Comparison of ENCODE assay signal across 9 mouse cellular contexts in genomic region chr7:141446374-141446773, GRCm38 (mm10). TPM values are rescaled to one million over a fixed set of nuclear protein-coding genes. Genes with fewer than 3 reads are reported as not detected.
DNase-seq lines count a peak whose midpoint lies in the region; ATAC-seq and TF ChIP-seq lines count a peak whose summit lies in the region.
"Not testable (repeated sequence)": the region's sequence is repeated elsewhere in the genome, so short reads cannot be mapped to it uniquely, and the experiment has no call there.
"Had no signal": no experiment of that assay in that cellular context is flagged by ENCODE, and none has a peak within 500 bp of the region (broad histone marks: within the 10 kb centered on the region; RNA-seq: fewer than 3 reads in every experiment).

No protein-coding gene starts in this region.

- H3K27ac ChIP-seq in ES-Bruce4 (ENCODE audit: insufficient read depth, low read length): 0 out of 2 replicates have a peak overlapping the region, but pooled peaks have one; percentile 51
- H3K27ac ChIP-seq in forebrain, embryonic 10.5 days: peak overlapping the region; percentile 95
- not testable (repeated sequence) for H3K27ac ChIP-seq in heart, embryonic 11.5 days (ENCODE audit: low read depth, low read length); hindbrain, embryonic 15.5 days (replicated peaks); limb, embryonic 11.5 days (replicated peaks; ENCODE audit: low read depth, low read length); lung, embryonic 14.5 days (ENCODE audit: low read depth); midbrain, postnatal 0 days (ENCODE audit: low read depth, low read length); stomach, postnatal 0 days (replicated peaks)

- not testable (repeated sequence) for ATAC-seq in heart, embryonic 11.5 days (replicated peaks; ENCODE audit: insufficient number of reproducible peaks, low FRiP score, low TSS enrichment); hindbrain, embryonic 15.5 days (ENCODE audit: low FRiP score, low read depth); limb, embryonic 11.5 days (ENCODE audit: insufficient number of reproducible peaks, low FRiP score, low TSS enrichment, low read depth); lung, embryonic 14.5 days (ENCODE audit: insufficient read depth); midbrain, postnatal 0 days (ENCODE audit: low FRiP score); stomach, postnatal 0 days (ENCODE audit: low FRiP score, low TSS enrichment)

- H3K4me1 ChIP-seq in ES-Bruce4 (ENCODE audit: control insufficient read depth, insufficient read depth, low read length); midbrain, postnatal 0 days (ENCODE audit: insufficient read depth, low read length); stomach, postnatal 0 days (replicated peaks; ENCODE audit: control insufficient read depth, insufficient read depth): not testable (repeated sequence)
- peaks cover 53% of the 10 kb centered on the region for H3K4me1 ChIP-seq in forebrain, embryonic 10.5 days
- peaks cover 26% of the 10 kb centered on the region for H3K4me1 ChIP-seq in heart, embryonic 11.5 days (ENCODE audit: control insufficient read depth, insufficient read depth, low read length)
- H3K4me1 ChIP-seq in hindbrain, embryonic 15.5 days (replicated peaks): peaks cover 34% of the 10 kb centered on the region
- H3K4me1 ChIP-seq in limb, embryonic 11.5 days (ENCODE audit: control insufficient read depth, insufficient read depth, low read length): peaks cover 26% of the 10 kb centered on the region
- H3K4me1 ChIP-seq in lung, embryonic 14.5 days (ENCODE audit: insufficient read depth): peaks cover 22% of the 10 kb centered on the region

- H3K4me2 ChIP-seq in heart, embryonic 11.5 days: peak overlapping the region; percentile 80
- peak overlapping the region; percentile 70 for H3K4me2 ChIP-seq in hindbrain, embryonic 15.5 days
- H3K4me2 ChIP-seq in limb, embryonic 11.5 days (ENCODE audit: low read depth, severe bottlenecking): peak overlapping the region; percentile 59; the same call in 1 of the 2 replicates
- H3K4me2 ChIP-seq in lung, embryonic 14.5 days: peak overlapping the region; percentile 90
- peak overlapping the region; percentile 64 for H3K4me2 ChIP-seq in midbrain, postnatal 0 days (ENCODE audit: low read depth, low read length, poor library complexity, severe bottlenecking)
- H3K4me2 ChIP-seq in stomach, postnatal 0 days (replicated peaks; ENCODE audit: low read depth): peak overlapping the region; percentile 70; the same call in 1 of the 2 replicates

- peak overlapping the region; percentile 89 for H3K9ac ChIP-seq in ES-Bruce4 (ENCODE audit: low read depth, poor library complexity, severe bottlenecking)
- H3K9ac ChIP-seq in heart, embryonic 11.5 days (ENCODE audit: low read depth, low read length); hindbrain, embryonic 15.5 days; limb, embryonic 11.5 days (ENCODE audit: low read length); lung, embryonic 14.5 days; midbrain, postnatal 0 days (replicated peaks; ENCODE audit: low read length, poor library complexity, severe bottlenecking); stomach, postnatal 0 days (ENCODE audit: low read length): not testable (repeated sequence)

- H3K9me3 ChIP-seq in ES-Bruce4 (replicated peaks; ENCODE audit: control insufficient read depth, insufficient read depth, low read length, poor library complexity, severe bottlenecking); forebrain, embryonic 10.5 days; heart, embryonic 11.5 days (replicated peaks; ENCODE audit: control insufficient read depth, low read length); hindbrain, embryonic 15.5 days; limb, embryonic 11.5 days (ENCODE audit: control insufficient read depth, low read length); lung, embryonic 14.5 days (ENCODE audit: low read depth, low read length); midbrain, postnatal 0 days (ENCODE audit: low read length); stomach, postnatal 0 days (ENCODE audit: control insufficient read depth, low read length): not testable (repeated sequence)

- peaks cover 43% of the 10 kb centered on the region for H3K36me3 ChIP-seq in ES-Bruce4 (ENCODE audit: control insufficient read depth, insufficient read depth, low read length, poor library complexity, severe bottlenecking)
- peaks cover 45% of the 10 kb centered on the region for H3K36me3 ChIP-seq in forebrain, embryonic 10.5 days (replicated peaks)
- H3K36me3 ChIP-seq in heart, embryonic 11.5 days (ENCODE audit: control insufficient read depth, insufficient read depth, low read length): peaks cover 13% of the 10 kb centered on the region
- H3K36me3 ChIP-seq in hindbrain, embryonic 15.5 days: peaks cover 28% of the 10 kb centered on the region
- peaks cover 11% of the 10 kb centered on the region; the same call in 1 of the 2 replicates for H3K36me3 ChIP-seq in limb, embryonic 11.5 days (ENCODE audit: control insufficient read depth, insufficient read depth, low read length)
- peaks cover 33% of the 10 kb centered on the region for H3K36me3 ChIP-seq in lung, embryonic 14.5 days (ENCODE audit: insufficient read depth)
- H3K36me3 ChIP-seq in midbrain, postnatal 0 days (ENCODE audit: insufficient read depth, low read length); stomach, postnatal 0 days (ENCODE audit: control insufficient read depth, insufficient read depth, low read length): not testable (repeated sequence)

- TF ChIP-seq CTCF in ES-Bruce4 (IDR thresholded peaks at IDR 0.05; ENCODE audit: low read depth, low read length); lung, embryonic 14.5 days (IDR thresholded peaks at IDR 0.05; ENCODE audit: low read depth); midbrain, postnatal 0 days (IDR thresholded peaks at IDR 0.05); stomach, postnatal 0 days (IDR thresholded peaks at IDR 0.05; ENCODE audit: low read depth): not testable (repeated sequence)

- H3K4me3 ChIP-seq in ES-Bruce4 (ENCODE audit: low read depth, low read length); hindbrain, embryonic 15.5 days; lung, embryonic 14.5 days (ENCODE audit: low read depth, low read length); midbrain, postnatal 0 days (ENCODE audit: low read depth, low read length); stomach, postnatal 0 days (ENCODE audit: low read depth, low read length): not testable (repeated sequence)
- H3K4me3 ChIP-seq in forebrain, embryonic 10.5 days: peak overlapping the region; percentile 84; the same call in 1 of the 2 replicates
- H3K4me3 ChIP-seq in heart, embryonic 11.5 days (ENCODE audit: low read depth, low read length): peak overlapping the region; percentile 83
- H3K4me3 ChIP-seq in limb, embryonic 11.5 days (ENCODE audit: low read depth, low read length): peak overlapping the region; percentile 86; the same call in 1 of the 2 replicates

- TF ChIP-seq POLR2A in ES-Bruce4 (IDR thresholded peaks at IDR 0.05; ENCODE audit: insufficient read depth, low read length): not testable (repeated sequence)

- WGBS in forebrain, embryonic 10.5 days: 85% methylated on average over 3 of the region's 3 CpGs
- 67% methylated on average over 3 of the region's 3 CpGs for WGBS in heart, embryonic 11.5 days (ENCODE audit: insufficient replicate concordance)
- 86% methylated on average over 3 of the region's 3 CpGs for WGBS in hindbrain, embryonic 15.5 days
- WGBS in limb, embryonic 11.5 days: 82% methylated on average over 3 of the region's 3 CpGs
- 75% methylated on average over 3 of the region's 3 CpGs for WGBS in lung, embryonic 14.5 days
- WGBS in midbrain, postnatal 0 days: 85% methylated on average over 3 of the region's 3 CpGs
- 76% methylated on average over 3 of the region's 3 CpGs for WGBS in stomach, postnatal 0 days

- H3K27me3 ChIP-seq in ES-Bruce4 (ENCODE audit: control insufficient read depth, insufficient read depth, low read length, poor library complexity, severe bottlenecking); forebrain, embryonic 10.5 days (ENCODE audit: poor library complexity, severe bottlenecking); heart, embryonic 11.5 days (ENCODE audit: control insufficient read depth, insufficient read depth, low read length); hindbrain, embryonic 15.5 days; limb, embryonic 11.5 days (ENCODE audit: control insufficient read depth, insufficient read depth, low read length); lung, embryonic 14.5 days (ENCODE audit: insufficient read depth, low read length); midbrain, postnatal 0 days (ENCODE audit: insufficient read depth, low read length); stomach, postnatal 0 days (ENCODE audit: control insufficient read depth, insufficient read depth, low read length): not testable (repeated sequence)

- not testable (repeated sequence) for TF ChIP-seq EP300 in ES-Bruce4 (IDR thresholded peaks at IDR 0.05; ENCODE audit: insufficient read depth, low read depth, low read length); stomach, postnatal 0 days (optimal IDR thresholded peaks at IDR 0.05)

- DNase-seq in forebrain, embryonic 10.5 days (ENCODE audit: extremely low spot score, low spot score); limb, embryonic 11.5 days (ENCODE audit: low spot score); lung, embryonic 14.5 days; midbrain, postnatal 0 days (ENCODE audit: low spot score); stomach, postnatal 0 days (ENCODE audit: low spot score): not testable (repeated sequence)

RNA-seq across cellular contexts. Expression of gene Rplp2, which starts 0.8 kb away (rescaled TPM):
- polyA plus RNA-seq in ES-Bruce4 (2011; ENCODE audit: insufficient read depth, insufficient read length, low read depth, missing spikeins): 2,328 and 2,759 TPM in 2 replicates
- 1,198 and 1,216 TPM in 2 replicates for polyA plus RNA-seq in forebrain, embryonic 10.5 days (2016; fragmentation: Nextera tagmentation; extraction: Ambion mirVana)
- 873 and 1,016 TPM in 2 replicates for polyA plus RNA-seq in heart, embryonic 11.5 days (2014; fragmentation: Nextera tagmentation; extraction: Ambion mirVana)
- polyA plus RNA-seq in hindbrain, embryonic 15.5 days (2015; fragmentation: Nextera tagmentation; extraction: Ambion mirVana): 674 and 754 TPM in 2 replicates
- polyA plus RNA-seq in limb, embryonic 11.5 days (2014; fragmentation: Nextera tagmentation; extraction: Ambion mirVana): 1,271 and 1,319 TPM in 2 replicates
- polyA plus RNA-seq in lung, embryonic 14.5 days (2014; fragmentation: Nextera tagmentation; extraction: Ambion mirVana): 1,415 and 1,470 TPM in 2 replicates
- 180 and 197 TPM in 2 replicates for total RNA-seq in midbrain, postnatal 0 days (2014; rRNA removed)
- polyA plus RNA-seq in midbrain, postnatal 0 days (2015; fragmentation: Nextera tagmentation; extraction: Ambion mirVana): 761 and 852 TPM in 2 replicates
- 1,187 and 1,334 TPM in 2 replicates for polyA plus RNA-seq in stomach, postnatal 0 days (2015; fragmentation: Nextera tagmentation; extraction: Ambion mirVana)

RNA-seq across cellular contexts. Expression of gene Pidd1, which starts 2.5 kb away (rescaled TPM):
- 22.1 and 27.6 TPM in 2 replicates for polyA plus RNA-seq in ES-Bruce4 (2011; ENCODE audit: insufficient read depth, insufficient read length, low read depth, missing spikeins)
- polyA plus RNA-seq in forebrain, embryonic 10.5 days (2016; fragmentation: Nextera tagmentation; extraction: Ambion mirVana): 24.9 and 26.4 TPM in 2 replicates
- polyA plus RNA-seq in heart, embryonic 11.5 days (2014; fragmentation: Nextera tagmentation; extraction: Ambion mirVana): 9.5 and 9.6 TPM in 2 replicates
- polyA plus RNA-seq in hindbrain, embryonic 15.5 days (2015; fragmentation: Nextera tagmentation; extraction: Ambion mirVana): 3.9 and 4.5 TPM in 2 replicates
- 15.7 and 18.3 TPM in 2 replicates for polyA plus RNA-seq in limb, embryonic 11.5 days (2014; fragmentation: Nextera tagmentation; extraction: Ambion mirVana)
- polyA plus RNA-seq in lung, embryonic 14.5 days (2014; fragmentation: Nextera tagmentation; extraction: Ambion mirVana): 12.6 and 14.2 TPM in 2 replicates
- total RNA-seq in midbrain, postnatal 0 days (2014; rRNA removed): 1.4 and 1.6 TPM in 2 replicates
- polyA plus RNA-seq in midbrain, postnatal 0 days (2015; fragmentation: Nextera tagmentation; extraction: Ambion mirVana): 1.1 and 1.3 TPM in 2 replicates
- 1.8 and 2.0 TPM in 2 replicates for polyA plus RNA-seq in stomach, postnatal 0 days (2015; fragmentation: Nextera tagmentation; extraction: Ambion mirVana)

RNA-seq across cellular contexts. Expression of gene Pnpla2, which starts 8.6 kb away (rescaled TPM):
- polyA plus RNA-seq in ES-Bruce4 (2011; ENCODE audit: insufficient read depth, insufficient read length, low read depth, missing spikeins): 33.3 and 43.5 TPM in 2 replicates
- 15.9 and 18.2 TPM in 2 replicates for polyA plus RNA-seq in forebrain, embryonic 10.5 days (2016; fragmentation: Nextera tagmentation; extraction: Ambion mirVana)
- polyA plus RNA-seq in heart, embryonic 11.5 days (2014; fragmentation: Nextera tagmentation; extraction: Ambion mirVana): 28.7 and 35.3 TPM in 2 replicates
- polyA plus RNA-seq in hindbrain, embryonic 15.5 days (2015; fragmentation: Nextera tagmentation; extraction: Ambion mirVana): 19.7 and 19.8 TPM in 2 replicates
- 11.3 and 12.5 TPM in 2 replicates for polyA plus RNA-seq in limb, embryonic 11.5 days (2014; fragmentation: Nextera tagmentation; extraction: Ambion mirVana)
- polyA plus RNA-seq in lung, embryonic 14.5 days (2014; fragmentation: Nextera tagmentation; extraction: Ambion mirVana): 26.1 and 26.3 TPM in 2 replicates
- 6.5 and 7.0 TPM in 2 replicates for total RNA-seq in midbrain, postnatal 0 days (2014; rRNA removed)
- polyA plus RNA-seq in midbrain, postnatal 0 days (2015; fragmentation: Nextera tagmentation; extraction: Ambion mirVana): 22.2 and 24.5 TPM in 2 replicates
- polyA plus RNA-seq in stomach, postnatal 0 days (2015; fragmentation: Nextera tagmentation; extraction: Ambion mirVana): 82.1 and 88.0 TPM in 2 replicates

RNA-seq across cellular contexts. Expression of gene Slc25a22, which starts 8.7 kb away (rescaled TPM):
- polyA plus RNA-seq in ES-Bruce4 (2011; ENCODE audit: insufficient read depth, insufficient read length, low read depth, missing spikeins): 16.3 and 19.9 TPM in 2 replicates
- polyA plus RNA-seq in forebrain, embryonic 10.5 days (2016; fragmentation: Nextera tagmentation; extraction: Ambion mirVana): 46.8 and 49.6 TPM in 2 replicates
- polyA plus RNA-seq in heart, embryonic 11.5 days (2014; fragmentation: Nextera tagmentation; extraction: Ambion mirVana): 19.4 and 19.7 TPM in 2 replicates
- polyA plus RNA-seq in hindbrain, embryonic 15.5 days (2015; fragmentation: Nextera tagmentation; extraction: Ambion mirVana): 94.0 and 107 TPM in 2 replicates
- 34.8 and 37.1 TPM in 2 replicates for polyA plus RNA-seq in limb, embryonic 11.5 days (2014; fragmentation: Nextera tagmentation; extraction: Ambion mirVana)
- 27.6 and 30.1 TPM in 2 replicates for polyA plus RNA-seq in lung, embryonic 14.5 days (2014; fragmentation: Nextera tagmentation; extraction: Ambion mirVana)
- 148 and 152 TPM in 2 replicates for total RNA-seq in midbrain, postnatal 0 days (2014; rRNA removed)
- 118 and 121 TPM in 2 replicates for polyA plus RNA-seq in midbrain, postnatal 0 days (2015; fragmentation: Nextera tagmentation; extraction: Ambion mirVana)
- 17.2 and 17.6 TPM in 2 replicates for polyA plus RNA-seq in stomach, postnatal 0 days (2015; fragmentation: Nextera tagmentation; extraction: Ambion mirVana)

RNA-seq across cellular contexts. Expression of gene Cracr2b, which starts 14.5 kb away (rescaled TPM):
- 13.5 and 14.0 TPM in 2 replicates for polyA plus RNA-seq in ES-Bruce4 (2011; ENCODE audit: insufficient read depth, insufficient read length, low read depth, missing spikeins)
- polyA plus RNA-seq in forebrain, embryonic 10.5 days (2016; fragmentation: Nextera tagmentation; extraction: Ambion mirVana): 6.2 and 7.3 TPM in 2 replicates
- polyA plus RNA-seq in heart, embryonic 11.5 days (2014; fragmentation: Nextera tagmentation; extraction: Ambion mirVana): 11.5 and 14.3 TPM in 2 replicates
- polyA plus RNA-seq in hindbrain, embryonic 15.5 days (2015; fragmentation: Nextera tagmentation; extraction: Ambion mirVana): 7.1 and 9.5 TPM in 2 replicates
- polyA plus RNA-seq in limb, embryonic 11.5 days (2014; fragmentation: Nextera tagmentation; extraction: Ambion mirVana): 5.3 and 6.8 TPM in 2 replicates
- polyA plus RNA-seq in lung, embryonic 14.5 days (2014; fragmentation: Nextera tagmentation; extraction: Ambion mirVana): 15.1 and 18.9 TPM in 2 replicates
- 4.0 and 5.3 TPM in 2 replicates for total RNA-seq in midbrain, postnatal 0 days (2014; rRNA removed)
- polyA plus RNA-seq in midbrain, postnatal 0 days (2015; fragmentation: Nextera tagmentation; extraction: Ambion mirVana): 5.3 and 5.9 TPM in 2 replicates
- polyA plus RNA-seq in stomach, postnatal 0 days (2015; fragmentation: Nextera tagmentation; extraction: Ambion mirVana): 20.8 and 23.5 TPM in 2 replicates
- total RNA-seq: monocyte, adult 5-6 weeks had no signal
